Mouse (Mus musculus): Measurements from ENCODE around the gene Kansl2. TPM values are rescaled to one million over a fixed set of nuclear protein-coding genes. Genes with fewer than 3 reads are reported as not detected.

Gene Kansl2
- total and polyA plus RNA-seq, 3 experiments: 59.6 to 125 (median 103) TPM

DNA sequence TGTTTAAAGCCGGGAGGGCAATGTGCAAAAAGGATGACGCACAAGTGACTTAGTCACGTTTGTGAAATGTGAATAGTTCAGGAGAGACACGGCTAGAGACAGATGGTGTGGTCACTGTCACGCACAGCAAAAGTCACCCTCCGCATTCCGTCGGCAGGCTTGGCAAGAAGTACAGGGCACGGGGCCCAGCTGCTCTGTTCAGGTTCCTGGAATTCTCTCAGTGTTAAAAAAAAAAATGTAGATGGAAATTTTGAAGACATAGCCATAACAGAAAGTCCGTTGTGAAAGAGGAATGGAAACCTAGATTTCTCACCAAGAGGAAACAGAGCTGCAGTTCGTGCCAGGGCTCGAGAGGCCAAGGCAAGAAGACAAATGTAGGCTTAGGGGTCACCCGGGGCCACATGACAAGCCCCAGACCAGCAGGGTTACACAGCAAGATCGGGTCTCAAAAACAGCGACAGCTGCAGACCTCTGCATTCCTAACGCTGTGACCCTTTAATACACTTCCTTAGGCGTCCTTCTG lies 21.2 kb downstream of the Kansl2 start (continued):
- TF ChIP-seq ELF1 (IDR thresholded peaks at IDR 0.05; ENCODE audit: low read depth, low read length) (no peak), KAT2A (IDR thresholded peaks at IDR 0.05; ENCODE audit: insufficient replicate concordance, low read length) (no peak), MAFK (IDR thresholded peaks at IDR 0.05; ENCODE audit: insufficient replicate concordance, low read length) (no peak), MEF2A (IDR thresholded peaks at IDR 0.05; ENCODE audit: borderline replicate concordance, low read depth, low read length) (peak; percentile 85), BHLHE40 (IDR thresholded peaks at IDR 0.05; ENCODE audit: low read depth, low read length) (peak; percentile 99), ETS1 (conservative IDR thresholded peaks at IDR 0.05; ENCODE audit: low read depth, low read length) (peak; percentile 94), JUND (conservative IDR thresholded peaks at IDR 0.05; ENCODE audit: low read depth, low read length) (peak; percentile 34), CHD1 (IDR thresholded peaks at IDR 0.05; ENCODE audit: low read depth, low read length) (no peak), MAX (IDR thresholded peaks at IDR 0.05; ENCODE audit: low read length) (peak; percentile 25; the same call in 1 of the 2 replicates), POLR2AphosphoS2 (IDR thresholded peaks at IDR 0.05; ENCODE audit: low read depth, low read length) (no peak), USF2 (conservative IDR thresholded peaks at IDR 0.05; ENCODE audit: low read depth, low read length) (no peak), PAX5 (IDR thresholded peaks at IDR 0.05; ENCODE audit: low read length) (no peak), RAD21 (IDR thresholded peaks at IDR 0.05; ENCODE audit: low read depth, low read length) (no peak), JUN (IDR thresholded peaks at IDR 0.05; ENCODE audit: insufficient read depth, low read depth, low read length) (peak; percentile 63; the same call in 1 of the 2 replicates), USF1 (IDR thresholded peaks at IDR 0.05; ENCODE audit: low read depth, low read length) (peak; percentile 24; the same call in 1 of the 2 replicates), NRF1 (IDR thresholded peaks at IDR 0.05; ENCODE audit: low read depth, low read length) (no peak), MAZ (IDR thresholded peaks at IDR 0.05; ENCODE audit: low read depth, low read length) (no peak), GABPA (IDR thresholded peaks at IDR 0.05; ENCODE audit: insufficient replicate concordance, low read depth, low read length) (no peak), ZNF384 (IDR thresholded peaks at IDR 0.05; ENCODE audit: low read depth, low read length) (peak; percentile 97), HCFC1 (IDR thresholded peaks at IDR 0.05; ENCODE audit: low read depth, low read length) (no peak), ZKSCAN1 (IDR thresholded peaks at IDR 0.05; ENCODE audit: borderline replicate concordance, low read depth, low read length) (no peak)

DNA sequence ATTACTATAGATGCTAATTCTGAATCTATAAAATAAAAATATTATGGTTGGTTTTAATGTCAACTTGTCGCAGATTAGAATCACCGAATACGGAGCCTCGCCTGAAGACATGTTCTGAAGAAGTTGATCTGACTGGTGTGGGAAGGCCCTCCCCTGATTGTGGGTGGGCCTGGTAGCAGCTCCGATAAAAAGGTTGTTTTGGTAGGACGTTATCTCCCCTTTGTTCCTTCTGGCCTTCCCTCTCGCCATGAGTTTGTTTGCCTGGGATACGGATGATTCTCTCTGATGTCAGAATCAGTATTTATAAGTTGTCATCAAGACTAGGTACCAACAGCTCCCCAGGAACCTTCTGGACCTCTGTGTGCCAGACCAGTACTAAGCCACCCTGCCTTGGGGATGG lies 21.8 kb downstream of the Kansl2 start:
- peaks cover 6 to 42% of the 10 kb centered on the region in 2 experiments; a peak in 2 of 4 replicates for H3K4me1 ChIP-seq (ENCODE audit: control insufficient read depth in 1 of 2, insufficient read depth in 2 of 2)
- peak overlapping the region; percentile 94 for H3K4me2 ChIP-seq (ENCODE audit: insufficient read depth, low read depth, poor library complexity, severe bottlenecking)
- peak; percentile 27 for DNase-seq (ENCODE audit: extremely low read depth)
- in situ Hi-C loops (cut with MboI; ENCODE audit: low pct_ligation_motif_present, low pct_unique_long_range_greater_than_20kb, low sequenced_read_pairs): loop anchor here (5.0 kb wide), 1 partner anchor 105 kb away; no protein-coding TSS in a partner anchor
- TF ChIP-seq ZC3H11A (IDR thresholded peaks at IDR 0.05; ENCODE audit: low read depth, low read length) (no peak), RCOR1 (conservative IDR thresholded peaks at IDR 0.05; ENCODE audit: low read depth, low read length) (no peak), CHD1 (IDR thresholded peaks at IDR 0.05; ENCODE audit: low read depth, low read length) (0 out of 2 replicates have a peak, but pooled peaks have one; percentile 35), MYC (IDR thresholded peaks at IDR 0.05; ENCODE audit: low read depth, low read length) (0 out of 2 replicates have a peak, but pooled peaks have one; percentile 5), CTCF (conservative IDR thresholded peaks at IDR 0.05 in 1 of 2, IDR thresholded peaks at IDR 0.05 in 1 of 2; ENCODE audit: low read depth in 2 of 2, low read length in 2 of 2) (no peak), RAD21 (IDR thresholded peaks at IDR 0.05; ENCODE audit: low read depth, low read length) (no peak), HCFC1 (IDR thresholded peaks at IDR 0.05; ENCODE audit: low read depth, low read length) (no peak), PAX5 (IDR thresholded peaks at IDR 0.05; ENCODE audit: low read length) (no peak)
- H3K27ac ChIP-seq (ENCODE audit: insufficient read depth, low read depth): peak overlapping the region; percentile 65
- peaks cover 7% of the 10 kb centered on the region for H3K9me3 ChIP-seq (replicated peaks; ENCODE audit: low read length)
- dilution Hi-C loops (cut with MboI; ENCODE audit: extremely low pct_ligation_motif_present, extremely low pct_unique_long_range_greater_than_20kb, low sequenced_read_pairs): no loop called here
- H3K4me3 ChIP-seq (replicated peaks in 1 of 3; ENCODE audit: low read depth in 2 of 3, low read length in 2 of 3, poor library complexity in 1 of 3): peak overlapping the region in 1 of 3 experiments; percentile 23
- peaks cover 0 to 3% of the 10 kb centered on the region in 2 experiments for H3K36me3 ChIP-seq (replicated peaks in 1 of 2; ENCODE audit: control insufficient read depth in 1 of 2, insufficient read depth in 1 of 2, low read length in 1 of 2)
- H3K9ac ChIP-seq (ENCODE audit: insufficient read depth, low read depth): 0 out of 2 replicates have a peak overlapping the region, but pooled peaks have one; percentile 29
- H3K79me2 ChIP-seq (replicated peaks; ENCODE audit: control insufficient read depth, extremely low read depth, insufficient read depth, poor library complexity, severe bottlenecking): no peaks in the 10 kb centered on the region
- H3K27me3 ChIP-seq (replicated peaks): no peaks in the 10 kb centered on the region
